Mouse (Mus musculus) liver, embryonic 15.5 days (tissue): ENCODE results near the gene Dtl. TPM values are rescaled to one million over a fixed set of nuclear protein-coding genes. Genes with fewer than 3 reads are reported as not detected.

Source experiments
- ATAC-seq: fragments of 200-750 bp; cut with Nextera tagmentation; 2 replicates; pipeline ENCODE4 v1.8.0; 2017; ENCODE audit warnings: moderate number of reproducible peaks, mild to moderate bottlenecking, moderate library complexity; ENCODE audit not compliant: insufficient read depth
- H3K27ac ChIP-seq: fragments of 300-500 bp; sonication (generic); replicated peaks from 2 replicates; pipeline ENCODE4 v1.5.1; 2015; ENCODE audit warnings: mild to moderate bottlenecking, inconsistent platforms
- H3K27me3 ChIP-seq: fragments of 300-500 bp; sonication (generic); 2 replicates; pipeline ENCODE4 v1.6.1; 2015; ENCODE audit warnings: mild to moderate bottlenecking, inconsistent platforms
- H3K36me3 ChIP-seq: fragments of 300-500 bp; sonication (generic); replicated peaks from 2 replicates; pipeline ENCODE4 v1.6.1; 2015; ENCODE audit warnings: moderate library complexity, mild to moderate bottlenecking, inconsistent platforms
- H3K4me1 ChIP-seq: fragments of 300-500 bp; sonication (generic); replicated peaks from 2 replicates; pipeline ENCODE4 v1.6.1; 2015; ENCODE audit warnings: inconsistent platforms
- H3K4me2 ChIP-seq: fragments of 300-500 bp; sonication (generic); 2 replicates; pipeline ENCODE4 v1.6.1; 2015; ENCODE audit warnings: moderate library complexity, mild to moderate bottlenecking, inconsistent platforms
- H3K4me3 ChIP-seq: fragments of 300-500 bp; sonication (generic); replicated peaks from 2 replicates; pipeline ENCODE4 v1.5.1; 2015; ENCODE audit warnings: mild to moderate bottlenecking, inconsistent platforms
- H3K9ac ChIP-seq: fragments of 300-500 bp; sonication (generic); 2 replicates; pipeline ENCODE4 v1.6.1; 2015; ENCODE audit warnings: moderate library complexity, mild to moderate bottlenecking, inconsistent platforms
- H3K9me3 ChIP-seq: fragments of 300-500 bp; sonication (generic); replicated peaks from 2 replicates; pipeline ENCODE4 v1.6.1; 2016; ENCODE audit warnings: inconsistent platforms
- WGBS: fragments of 180-500 bp; shearing (Covaris S2); methylation state at CpG from one replicate; pipeline ENCODE4 v1.1.7; 2015; ENCODE audit warnings: mixed read lengths; ENCODE audit not compliant: insufficient replicate concordance; 5-methylcytosine and 5-hydroxymethylcytosine counted together
- polyA plus RNA-seq: library from polyadenylated mRNA; unstranded; fragments of >200 nt; fragmentation: Nextera tagmentation; extraction: Ambion mirVana; gene quantifications from 2 replicates; pipeline ENCODE4 v1.2.1, GENCODE M21; 2015

The Dtl gene
- 27.7 and 29.5 TPM in 2 replicates for polyA plus RNA-seq

DNA sequence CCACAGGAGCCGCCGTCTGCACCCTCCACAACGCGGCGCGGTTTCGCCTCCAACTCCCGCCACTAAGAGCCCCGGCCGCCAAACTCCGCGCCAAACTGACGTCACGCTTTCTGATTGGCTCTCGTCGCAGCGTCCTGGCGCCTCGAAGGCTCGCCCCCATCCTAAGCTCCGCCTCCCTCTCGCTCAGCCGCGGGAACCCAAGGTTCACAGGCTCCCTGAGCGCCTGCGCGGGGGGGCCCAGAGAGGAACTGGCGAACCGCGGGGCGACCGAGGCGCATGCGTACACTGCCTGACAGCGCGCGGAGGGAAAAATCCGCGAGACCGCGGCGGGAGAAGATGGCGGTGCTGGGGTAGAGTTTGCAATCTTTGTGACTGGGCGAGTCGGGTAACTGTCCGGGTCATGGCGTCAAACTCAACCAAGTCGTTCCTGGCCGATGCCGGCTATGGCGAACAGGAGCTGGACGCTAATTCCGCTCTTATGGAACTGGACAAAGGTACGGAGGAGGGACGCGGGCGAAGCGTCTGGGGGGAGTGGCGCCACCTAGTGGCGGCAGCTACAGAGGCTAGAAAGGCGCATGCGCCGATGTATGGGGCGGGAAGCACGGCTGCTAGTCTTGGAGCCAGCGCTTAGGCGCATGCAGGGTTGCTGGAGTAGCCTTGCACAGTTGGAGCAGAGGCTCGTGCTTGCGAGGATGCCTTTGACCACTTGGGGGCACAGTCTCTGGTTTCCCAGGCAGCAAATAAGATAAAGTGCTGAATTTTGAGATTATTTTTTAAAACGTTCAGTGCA, at the start of gene Dtl, which contains the start of gene Ints7:
TSS of gene Dtl (minus strand) at position 87 of the 790 bp plus-strand sequence.
TSS of gene Ints7 (plus strand) at position 179 of the 790 bp plus-strand sequence.
- H3K27me3 ChIP-seq = no peaks in the 10 kb centered on the region
- H3K4me2 ChIP-seq = peak within 1 kb of the TSS; percentile 83
- peak within 1 kb of the TSS; percentile 76 for H3K4me3 ChIP-seq
- under 1% methylated on average over 70 of the region's 70 CpGs for WGBS
- peaks cover 24% of the 10 kb centered on the region for H3K36me3 ChIP-seq
- H3K9ac ChIP-seq = peak within 1 kb of the TSS; percentile 80
- peak within 1 kb of the TSS; percentile 89 for H3K27ac ChIP-seq
- no peaks in the 10 kb centered on the region for H3K9me3 ChIP-seq
- peak; percentile 96 for ATAC-seq
- H3K4me1 ChIP-seq = peaks cover 37% of the 10 kb centered on the region

DNA sequence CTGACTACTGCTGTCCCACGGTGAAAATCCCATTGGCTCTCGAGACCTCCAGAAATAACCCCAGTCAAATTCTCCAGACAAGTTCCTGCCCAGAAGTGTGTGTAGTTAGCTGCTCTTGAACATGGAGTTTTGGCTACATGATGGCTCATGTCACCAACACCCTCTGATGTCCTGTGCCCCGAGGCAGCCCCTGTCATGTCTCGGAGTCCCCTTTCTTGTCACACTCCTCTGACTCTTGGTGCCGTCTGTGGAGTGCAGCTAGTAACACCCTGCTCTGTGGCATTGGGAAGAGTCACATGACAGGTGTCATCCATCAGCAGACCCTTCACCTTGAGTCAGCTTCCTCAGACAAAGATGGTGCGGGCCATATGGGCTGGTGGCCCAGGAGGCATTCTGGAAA, 49.7 kb upstream of the Dtl start:
- H3K9ac ChIP-seq = no peak overlapping the region
- H3K27ac ChIP-seq = no peak overlapping the region
- peaks cover 14% of the 10 kb centered on the region; the same call in 1 of the 2 replicates for H3K4me1 ChIP-seq
- no peaks in the 10 kb centered on the region for H3K9me3 ChIP-seq
- no peak overlapping the region for H3K4me2 ChIP-seq
- no peak for ATAC-seq
- WGBS = 48% methylated on average over 6 of the region's 6 CpGs
- no peaks in the 10 kb centered on the region for H3K27me3 ChIP-seq
- no peak overlapping the region for H3K4me3 ChIP-seq
- H3K36me3 ChIP-seq = peaks cover 29% of the 10 kb centered on the region

DNA sequence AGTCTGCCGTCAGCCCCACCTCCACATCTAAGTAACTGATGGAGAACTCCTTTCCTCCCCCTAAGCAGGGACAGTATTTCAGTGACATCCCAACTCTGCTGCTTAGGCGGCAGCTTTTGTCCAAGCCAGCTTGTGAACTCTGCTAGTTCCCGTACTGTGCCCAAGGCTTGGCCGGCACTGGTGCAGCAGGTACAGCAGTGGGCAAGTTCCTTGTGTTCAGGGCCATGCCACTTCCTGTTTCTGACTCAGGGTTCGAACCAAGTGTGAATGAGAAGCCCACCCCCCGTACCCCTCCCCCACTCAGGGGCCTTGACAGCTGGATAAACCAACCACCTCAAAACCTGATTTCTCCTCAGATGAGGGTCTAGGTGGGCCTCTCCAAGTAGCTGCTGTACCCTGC, 49.1 kb upstream of the Dtl start:
- Histone ChIP-seq H3K4me2 (no peak overlapping the region), H3K27ac (no peak overlapping the region), H3K9me3 (no peaks in the 10 kb centered on the region), H3K27me3 (no peaks in the 10 kb centered on the region), H3K4me1 (peaks cover 14% of the 10 kb centered on the region; the same call in 1 of the 2 replicates), H3K9ac (no peak overlapping the region), H3K4me3 (no peak overlapping the region), H3K36me3 (peaks cover 34% of the 10 kb centered on the region)
- 49% methylated on average over 6 of the region's 6 CpGs for WGBS
- ATAC-seq = no peak

DNA sequence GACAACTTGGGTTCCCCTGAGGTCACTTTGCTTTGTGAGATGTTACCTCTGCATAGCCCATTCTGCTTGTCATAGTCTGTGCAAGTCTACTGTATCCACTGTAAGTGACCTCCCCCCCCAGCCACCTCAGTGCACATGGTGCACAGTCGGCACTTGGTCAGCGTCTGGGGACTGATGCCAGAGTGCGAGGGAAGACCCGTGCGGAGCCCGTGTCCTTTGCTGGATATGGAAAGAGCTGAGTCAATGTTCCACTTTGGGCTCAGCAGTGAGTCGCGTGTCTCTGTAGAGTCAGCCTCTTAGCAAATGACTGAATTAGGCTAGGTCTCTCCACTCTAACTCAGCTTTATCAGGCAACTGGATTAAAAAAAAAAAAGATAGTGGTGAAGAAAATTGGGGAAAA, 47.5 kb upstream of the Dtl start:
- no peak overlapping the region for H3K9ac ChIP-seq
- WGBS = 85% methylated on average over 8 of the region's 8 CpGs

DNA sequence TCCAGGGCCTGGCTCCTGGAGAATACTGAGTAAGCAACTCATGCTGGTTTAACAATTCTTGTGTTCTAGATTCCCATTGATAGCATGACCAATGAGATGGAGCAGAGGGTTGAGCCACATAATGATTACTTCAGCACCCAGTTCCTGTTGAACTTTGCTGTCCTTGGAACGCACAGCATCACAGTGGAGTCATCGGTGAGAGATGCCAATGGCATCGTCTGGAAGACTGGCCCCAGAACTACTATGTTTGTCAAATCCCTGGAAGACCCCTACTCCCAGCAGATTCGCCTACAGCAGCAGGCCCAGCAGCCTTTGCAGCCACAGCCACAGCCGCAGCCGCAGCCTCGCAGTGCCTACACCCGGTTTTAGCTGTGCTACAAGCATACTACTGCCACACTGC, 45.8 kb upstream of the Dtl start:
- H3K4me1 ChIP-seq = peaks cover 11% of the 10 kb centered on the region; the same call in 1 of the 2 replicates
- H3K9me3 ChIP-seq = no peaks in the 10 kb centered on the region
- H3K36me3 ChIP-seq = peaks cover 68% of the 10 kb centered on the region
- no peak overlapping the region for H3K9ac ChIP-seq
- no peak for ATAC-seq
- no peaks in the 10 kb centered on the region for H3K27me3 ChIP-seq
- H3K27ac ChIP-seq = no peak overlapping the region
- no peak overlapping the region for H3K4me3 ChIP-seq
- WGBS = 80% methylated on average over 8 of the region's 8 CpGs
- no peak overlapping the region for H3K4me2 ChIP-seq

More for the DNA sequence above, 47.5 kb upstream of the Dtl start:
- Histone ChIP-seq H3K4me1 (peaks cover 11% of the 10 kb centered on the region; the same call in 1 of the 2 replicates), H3K36me3 (peaks cover 51% of the 10 kb centered on the region), H3K4me3 (no peak overlapping the region), H3K27ac (no peak overlapping the region), H3K27me3 (no peaks in the 10 kb centered on the region), H3K9me3 (no peaks in the 10 kb centered on the region), H3K4me2 (no peak overlapping the region)
- ATAC-seq = no peak

DNA sequence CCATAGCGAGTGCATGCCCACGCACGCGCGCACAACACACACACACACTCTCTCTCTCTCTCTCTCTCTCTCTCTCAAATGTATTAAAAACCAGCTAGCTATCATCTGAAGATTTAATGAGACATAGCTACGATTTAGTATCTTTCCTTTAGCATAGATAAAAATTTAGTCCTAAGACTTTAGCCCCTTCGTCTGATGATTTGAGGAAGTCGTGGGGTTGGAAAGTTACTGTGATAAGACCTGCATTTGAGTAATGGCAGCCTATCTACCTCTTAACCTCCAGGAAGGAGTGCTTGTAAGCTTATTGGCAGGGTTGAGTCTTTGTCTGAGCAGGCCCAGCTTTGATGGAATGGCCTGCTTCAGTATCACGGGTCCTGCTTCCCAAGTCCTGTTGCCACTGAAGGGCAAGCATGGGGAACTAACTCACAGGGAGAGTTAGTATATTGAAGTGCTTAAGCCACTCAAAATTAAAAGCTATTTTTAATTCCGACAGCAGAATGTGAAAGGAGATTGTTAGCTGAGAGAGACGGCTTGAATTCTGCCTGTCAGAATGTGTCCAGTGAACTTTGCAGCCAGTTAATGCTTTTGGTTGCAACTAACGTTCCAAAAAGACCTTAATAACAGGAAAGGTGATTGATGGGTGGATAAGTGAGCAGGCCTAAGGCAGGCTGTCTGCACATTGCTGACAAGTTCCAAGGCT, 42.9 kb upstream of the Dtl start:
- no peak overlapping the region for H3K4me2 ChIP-seq
- H3K27ac ChIP-seq = no peak overlapping the region
- H3K4me1 ChIP-seq = no peaks in the 10 kb centered on the region
- WGBS = 72% methylated on average over 12 of the region's 12 CpGs
- H3K9me3 ChIP-seq = no peaks in the 10 kb centered on the region
- no peak for ATAC-seq
- no peaks in the 10 kb centered on the region for H3K27me3 ChIP-seq
- no peak overlapping the region for H3K4me3 ChIP-seq
- peaks cover 96% of the 10 kb centered on the region for H3K36me3 ChIP-seq
- H3K9ac ChIP-seq = no peak overlapping the region

DNA sequence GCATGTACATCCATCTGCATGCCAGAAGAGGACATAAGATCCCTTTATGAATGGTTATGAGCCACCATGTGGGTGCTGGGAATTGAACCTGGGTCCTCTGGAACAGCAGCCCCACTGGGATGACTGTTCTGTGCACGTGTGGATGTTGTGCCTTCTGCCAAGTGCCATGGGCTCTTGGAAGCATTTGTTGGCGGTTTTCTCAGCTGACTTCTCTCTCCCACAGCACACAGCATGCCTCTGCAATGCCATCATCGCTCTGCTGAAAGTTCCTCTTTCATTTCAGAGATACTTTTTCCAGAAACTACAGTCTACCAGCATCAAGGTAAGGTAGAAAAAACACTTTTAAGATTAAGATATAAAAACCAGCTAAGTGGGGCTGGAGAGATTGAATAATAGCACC, 42.2 kb upstream of the Dtl start:
- Histone ChIP-seq H3K4me3 (no peak overlapping the region), H3K9me3 (no peaks in the 10 kb centered on the region), H3K36me3 (peaks cover 98% of the 10 kb centered on the region), H3K9ac (no peak overlapping the region), H3K27me3 (no peaks in the 10 kb centered on the region), H3K4me2 (no peak overlapping the region), H3K27ac (no peak overlapping the region), H3K4me1 (no peaks in the 10 kb centered on the region)
- WGBS = 73% methylated on average over 3 of the region's 3 CpGs
- no peak for ATAC-seq

DNA sequence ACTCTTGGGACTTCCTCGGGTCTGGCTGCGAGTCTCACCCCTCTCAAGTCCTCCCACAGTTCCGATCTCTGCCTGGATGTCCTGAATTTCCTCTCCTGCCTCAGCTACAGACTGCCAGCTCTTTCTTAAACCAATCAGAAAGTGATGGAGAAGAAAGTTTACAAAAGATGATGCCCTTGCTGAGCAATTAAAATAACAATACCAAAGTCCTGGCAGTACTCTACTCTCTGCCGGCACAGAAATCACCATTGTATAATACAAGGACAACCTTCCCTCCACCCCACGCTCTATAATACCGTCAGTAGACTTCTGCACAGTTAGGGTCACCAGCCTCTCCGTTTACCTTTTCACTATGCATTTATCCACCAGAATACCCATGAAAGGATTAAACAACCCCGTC, 40.9 kb upstream of the Dtl start:
- no peaks in the 10 kb centered on the region for H3K4me1 ChIP-seq
- H3K27ac ChIP-seq = no peak overlapping the region
- WGBS = 89% methylated on average over 8 of the region's 8 CpGs
- peaks cover 99% of the 10 kb centered on the region for H3K36me3 ChIP-seq
- ATAC-seq = no peak
- no peak overlapping the region for H3K9ac ChIP-seq
- no peak overlapping the region for H3K4me3 ChIP-seq
- H3K4me2 ChIP-seq = no peak overlapping the region
- no peaks in the 10 kb centered on the region for H3K27me3 ChIP-seq
- H3K9me3 ChIP-seq = no peaks in the 10 kb centered on the region

DNA sequence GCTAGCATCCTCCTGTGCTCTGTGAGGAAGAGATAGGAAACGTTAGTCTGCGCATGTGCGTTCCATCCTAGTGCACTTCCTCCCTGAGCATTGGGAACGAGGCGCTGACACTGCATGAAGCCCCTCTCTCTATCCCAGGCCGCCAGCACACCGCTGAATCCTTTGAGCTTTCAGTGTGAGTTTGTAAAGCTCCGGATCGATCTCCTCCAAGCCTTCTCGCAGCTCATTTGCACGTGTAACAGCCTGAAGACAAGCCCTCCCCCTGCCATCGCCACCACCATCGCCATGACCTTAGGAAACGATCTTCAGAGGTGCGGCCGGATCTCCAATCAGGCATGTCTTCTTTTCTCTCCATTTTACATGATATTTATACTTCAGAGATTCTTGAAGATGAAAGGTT, 37.5 kb upstream of the Dtl start:
- Histone ChIP-seq H3K27me3 (no peaks in the 10 kb centered on the region), H3K9ac (no peak overlapping the region), H3K9me3 (no peaks in the 10 kb centered on the region), H3K4me2 (no peak overlapping the region), H3K36me3 (peaks cover 97% of the 10 kb centered on the region), H3K4me3 (no peak overlapping the region), H3K4me1 (no peaks in the 10 kb centered on the region), H3K27ac (no peak overlapping the region)
- 87% methylated on average over 16 of the region's 16 CpGs for WGBS
- no peak for ATAC-seq

DNA sequence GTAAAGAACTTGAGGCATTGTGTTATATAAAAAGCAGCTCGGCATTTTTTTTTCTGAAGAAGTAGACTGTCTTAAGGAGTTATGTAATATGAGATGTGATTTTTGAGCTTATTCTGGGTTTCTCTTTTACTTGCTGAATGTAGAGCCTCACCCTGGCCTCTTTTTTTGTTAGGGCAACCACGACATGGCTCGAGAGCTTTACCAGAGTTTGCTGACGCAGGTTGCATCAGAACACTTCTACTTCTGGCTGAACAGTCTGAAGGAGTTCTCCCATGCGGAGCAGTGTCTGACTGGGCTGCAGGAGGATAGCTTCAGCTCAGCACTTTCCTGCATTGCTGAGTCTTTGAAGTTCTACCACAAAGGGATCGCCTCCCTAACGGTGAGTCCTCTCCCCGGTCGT, 36.3 kb upstream of the Dtl start:
- Histone ChIP-seq H3K4me3 (no peak overlapping the region), H3K27ac (no peak overlapping the region), H3K36me3 (peaks cover 97% of the 10 kb centered on the region), H3K9ac (no peak overlapping the region), H3K4me2 (no peak overlapping the region), H3K9me3 (no peaks in the 10 kb centered on the region), H3K4me1 (no peaks in the 10 kb centered on the region), H3K27me3 (no peaks in the 10 kb centered on the region)
- ATAC-seq = no peak
- 85% methylated on average over 9 of the region's 9 CpGs for WGBS

DNA sequence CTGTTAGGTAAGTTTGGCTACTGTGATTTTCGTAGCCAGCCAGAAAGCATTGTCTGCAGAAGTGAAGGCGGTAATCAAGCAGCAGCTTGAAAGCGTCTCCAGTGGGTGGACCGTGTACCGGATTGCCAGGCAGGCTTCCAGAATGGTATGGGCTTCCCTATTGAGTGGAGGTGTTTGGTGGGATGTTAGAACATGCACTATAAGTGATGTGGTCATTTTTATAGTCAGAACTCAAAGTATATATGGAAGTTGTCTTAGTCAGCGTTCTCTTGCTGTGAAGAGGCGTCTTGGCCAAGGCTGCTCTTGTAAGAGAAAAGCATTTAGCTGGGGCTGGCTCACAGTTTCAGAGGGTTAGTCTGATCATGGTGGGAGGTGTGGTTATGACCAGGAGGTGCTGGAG, 35.0 kb upstream of the Dtl start:
- H3K9me3 ChIP-seq = no peaks in the 10 kb centered on the region
- no peak overlapping the region for H3K9ac ChIP-seq
- H3K27ac ChIP-seq = no peak overlapping the region
- WGBS = 89% methylated on average over 7 of the region's 7 CpGs
- H3K36me3 ChIP-seq = peaks cover 97% of the 10 kb centered on the region
- H3K27me3 ChIP-seq = no peaks in the 10 kb centered on the region
- no peaks in the 10 kb centered on the region for H3K4me1 ChIP-seq
- no peak for ATAC-seq
- H3K4me2 ChIP-seq = no peak overlapping the region
- no peak overlapping the region for H3K4me3 ChIP-seq
